Mouse (Mus musculus) heart, adult 2 months (tissue): ENCODE measurements around the gene Gm47996.
"Not testable (repeated sequence)": the region's sequence is repeated elsewhere in the genome, so short reads cannot be mapped to it uniquely, and the experiment has no call there.

Experiments
- CTCF ChIP-seq: fragments of 200-600 bp; IDR thresholded peaks from 2 replicates; pipeline ENCODE4 v1.8.1; 2022; ENCODE audit warnings: antibody characterized with exemption, mild to moderate bottlenecking, moderate library complexity
- POLR2A ChIP-seq: fragments of 200-500 bp; IDR thresholded peaks from 2 replicates; pipeline ENCODE4 v1.6.1; 2011; ENCODE audit warnings: mild to moderate bottlenecking, low read depth, low read length, control low read depth; ENCODE audit not compliant: insufficient read depth

- TF ChIP-seq CTCF, POLR2A: not testable (repeated sequence)
These were observed 17.2 kb upstream of the Gm47996 start for GRCm38 (mm10) chr1:151192739-151193138.
